Mouse (Mus musculus): ENCODE measurements at regions not wholly inside any gene's neighbourhood (a gene's known extent, or its start where the extent isn't known, plus 50 kb on each side); places are given as distances from the start of the nearest gene placed in this dataset.

- DNase-seq (ENCODE audit: low read depth), result no peak
Observed at GRCm38 (mm10) chr11:23170813-23171212, 85.0 kb upstream of the Xpo1 start.

- no peak for DNase-seq (ENCODE audit: low read depth)
Observed at GRCm38 (mm10) chr11:23171760-23172159, 84.1 kb upstream of the Xpo1 start.

- peak; percentile 17 for DNase-seq (ENCODE audit: low read depth)
Observed at GRCm38 (mm10) chr11:23181647-23182046, 74.2 kb upstream of the Xpo1 start.

- DNase-seq (ENCODE audit: low read depth), result no peak
Observed at GRCm38 (mm10) chr11:23185211-23185610, 70.6 kb upstream of the Xpo1 start.

- no peak for DNase-seq (ENCODE audit: low read depth)
Observed at GRCm38 (mm10) chr11:23201701-23202449, 54.0 kb upstream of the Xpo1 start.

- DNase-seq (ENCODE audit: low read depth), result no peak
Observed at GRCm38 (mm10) chr11:23203566-23203965, 52.3 kb upstream of the Xpo1 start.

GRCm38 (mm10) chr11:23204041-23204440 is 51.8 kb upstream of the Xpo1 start:
- no peak for DNase-seq (ENCODE audit: low read depth)

Data from NIH3T3 (cell line).